Mouse (Mus musculus): ENCODE data around the gene Paf1. TPM values are rescaled to one million over a fixed set of nuclear protein-coding genes. Genes with fewer than 3 reads are reported as not detected.

Paf1 gene
- total RNA-seq, 1 experiment from 2014 or later: 80.7 TPM

DNA sequence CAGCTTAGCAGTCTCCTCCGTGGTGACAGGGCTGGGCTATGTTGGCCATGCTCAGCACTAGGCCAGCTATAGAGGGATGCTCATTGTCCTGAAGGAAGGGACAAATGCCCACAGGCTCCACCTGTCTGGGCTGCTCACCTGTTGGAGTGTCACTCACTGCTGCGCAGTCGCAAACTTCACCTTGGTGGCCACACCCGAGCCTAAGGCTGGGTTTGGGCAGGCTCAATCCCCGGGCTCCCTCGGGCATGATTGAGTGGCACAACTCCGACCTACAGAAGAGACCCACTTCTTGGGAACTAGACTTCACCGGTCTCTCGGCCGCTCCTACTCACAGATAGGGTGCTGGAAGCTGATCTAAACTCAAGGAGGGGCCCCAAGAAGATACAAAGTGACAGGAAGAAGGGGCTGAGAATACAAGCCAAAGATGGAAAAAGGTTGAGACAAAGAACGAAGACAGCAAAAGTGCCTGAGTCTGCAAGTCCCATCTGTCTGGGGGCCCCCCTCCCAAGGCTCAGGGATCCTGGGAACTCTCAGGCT, 21.7 kb upstream of the Paf1 start:
- no peak for DNase-seq

DNA sequence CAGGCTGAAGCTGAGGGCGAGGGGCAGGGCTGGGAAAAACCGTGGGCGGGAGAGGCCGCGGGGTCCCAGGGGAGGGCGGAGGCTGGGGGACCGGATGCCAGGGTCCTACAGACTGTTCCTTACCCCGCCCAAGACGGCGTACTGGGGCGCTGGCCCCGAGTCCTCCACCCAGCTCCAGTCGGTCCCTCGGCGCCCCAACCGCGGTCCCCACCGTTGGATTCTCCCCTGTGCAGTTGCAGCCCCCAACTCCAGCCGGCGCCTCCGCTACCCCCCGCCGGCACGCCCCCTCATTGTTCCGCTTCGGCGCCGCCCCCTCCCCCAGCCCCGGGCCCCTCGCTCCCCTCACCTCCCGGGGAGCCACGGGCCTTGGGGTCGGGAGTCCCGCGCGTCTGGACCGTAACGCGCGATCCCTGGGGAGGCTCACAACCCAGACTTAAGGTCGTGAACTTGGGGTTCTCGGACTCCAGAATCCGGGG, 21.2 kb upstream of the Paf1 start:
- peak; percentile 59 for DNase-seq

DNA sequence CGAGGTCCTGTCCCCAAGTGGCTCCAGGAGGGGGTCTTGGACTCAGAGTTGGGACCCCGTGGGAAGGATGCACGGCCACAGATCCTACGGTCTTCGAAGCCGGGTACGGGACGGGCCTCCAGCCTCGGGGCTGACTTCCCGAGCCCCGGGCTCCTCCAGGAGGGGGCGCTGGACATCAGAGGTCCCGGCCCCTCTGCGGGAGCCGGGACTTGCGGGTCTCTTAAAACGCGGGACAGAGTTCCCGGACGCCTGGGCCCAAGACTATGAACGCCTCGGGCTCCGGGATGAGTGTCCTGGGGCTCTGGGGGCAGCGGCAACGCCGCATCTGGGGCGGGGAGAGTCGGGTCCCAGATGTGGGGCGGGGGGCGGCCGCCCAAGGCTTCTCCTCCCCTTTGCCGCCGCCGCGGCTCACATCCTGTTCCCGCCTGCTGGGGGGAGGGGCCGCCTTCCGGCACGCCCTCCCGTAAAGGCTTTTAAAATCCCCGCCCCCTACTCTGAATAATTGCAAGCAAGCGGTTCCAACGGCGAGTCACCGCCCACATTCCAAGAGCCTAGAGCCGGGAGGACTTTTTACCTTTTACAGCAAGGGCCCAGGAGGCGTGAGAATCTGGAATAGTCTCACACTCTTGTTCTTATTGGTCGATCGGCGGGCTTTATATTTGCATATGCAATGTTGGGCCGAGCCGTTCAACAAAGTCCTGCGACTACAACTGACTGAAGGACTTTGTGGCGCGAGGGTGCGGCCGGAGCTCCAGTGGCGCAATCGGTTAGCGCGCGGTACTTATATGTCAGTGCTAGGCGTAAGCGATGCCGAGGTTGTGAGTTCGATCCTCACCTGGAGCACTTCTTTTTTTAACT, 20.3 kb upstream of the Paf1 start, which contains the start of gene Plekhg2:
Gene Plekhg2 (minus strand): TSS at position 349 of the 858 bp plus-strand sequence.
- peak; percentile 94 for DNase-seq

DNA sequence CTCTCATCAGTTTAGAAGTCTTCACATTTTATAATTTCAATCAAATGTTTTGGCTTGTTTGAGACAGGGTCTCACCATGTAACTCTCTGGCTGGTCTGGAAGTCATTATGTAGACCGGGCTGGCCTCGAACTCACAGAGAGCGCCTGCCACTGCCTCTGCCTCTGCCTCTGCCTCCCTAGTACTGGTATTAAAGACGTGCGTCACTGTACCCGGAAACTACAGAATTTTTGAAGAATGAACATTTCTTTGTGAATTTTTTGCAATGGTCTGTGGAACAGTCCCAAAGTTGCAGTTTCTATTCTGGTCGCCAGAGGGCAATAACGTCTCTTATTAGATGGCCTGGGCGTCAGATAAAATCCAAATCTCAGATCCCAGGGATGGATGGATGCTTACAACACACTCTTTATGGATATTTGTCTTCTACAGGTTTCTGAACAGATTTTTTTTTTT, 19.6 kb upstream of the Paf1 start:
- peak; percentile 55 for DNase-seq

DNA sequence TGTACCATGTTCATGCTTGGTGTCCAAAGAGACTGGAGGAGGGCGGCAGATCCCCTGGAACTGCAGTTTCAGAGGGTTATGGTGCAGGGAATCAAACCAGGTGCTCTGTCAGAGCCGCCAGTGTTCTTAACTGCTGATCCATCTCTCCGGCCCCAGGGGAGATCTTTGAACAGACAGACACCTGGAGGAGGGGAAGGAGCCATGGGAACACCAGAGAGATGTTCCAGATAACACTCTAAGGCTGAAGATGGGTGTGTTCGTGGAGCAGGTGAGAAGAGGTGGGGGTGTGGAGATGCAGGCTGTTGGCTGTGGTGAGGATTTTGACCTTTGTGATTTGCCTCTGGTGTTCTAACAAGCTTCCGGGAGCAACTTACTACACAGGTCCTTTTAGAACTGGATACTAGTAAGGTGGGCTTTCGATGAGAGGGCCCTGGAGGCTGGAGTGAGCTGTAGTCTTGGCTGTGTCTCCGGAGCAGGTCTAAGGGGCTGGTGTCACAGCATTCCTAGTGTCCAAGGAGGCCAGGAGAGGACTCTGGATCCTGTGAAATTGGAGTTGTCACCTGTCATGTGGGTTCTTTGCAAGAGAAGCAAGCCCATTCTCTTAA, 18.8 kb upstream of the Paf1 start:
- DNase-seq: no peak

DNA sequence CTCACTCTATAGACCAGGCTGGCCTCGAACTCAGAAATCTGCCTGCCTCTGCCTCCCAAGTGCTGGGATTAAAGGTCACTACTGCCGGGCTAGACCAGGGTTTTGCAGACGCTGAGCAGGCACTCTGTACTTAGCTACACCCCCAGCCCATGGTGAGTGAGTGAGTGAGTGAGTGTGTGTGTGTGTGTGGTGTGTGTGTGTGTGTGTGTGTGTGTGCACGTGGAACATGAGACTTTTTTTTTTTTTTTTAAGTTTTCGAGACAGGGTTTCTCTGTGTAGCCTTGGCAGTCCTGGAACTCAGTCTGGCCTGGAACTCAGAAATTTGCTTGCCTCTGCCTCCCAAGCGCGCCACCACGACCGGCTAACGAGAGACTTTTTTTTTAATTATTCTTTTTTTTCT, 18.1 kb upstream of the Paf1 start:
- DNase-seq: no peak

DNA sequence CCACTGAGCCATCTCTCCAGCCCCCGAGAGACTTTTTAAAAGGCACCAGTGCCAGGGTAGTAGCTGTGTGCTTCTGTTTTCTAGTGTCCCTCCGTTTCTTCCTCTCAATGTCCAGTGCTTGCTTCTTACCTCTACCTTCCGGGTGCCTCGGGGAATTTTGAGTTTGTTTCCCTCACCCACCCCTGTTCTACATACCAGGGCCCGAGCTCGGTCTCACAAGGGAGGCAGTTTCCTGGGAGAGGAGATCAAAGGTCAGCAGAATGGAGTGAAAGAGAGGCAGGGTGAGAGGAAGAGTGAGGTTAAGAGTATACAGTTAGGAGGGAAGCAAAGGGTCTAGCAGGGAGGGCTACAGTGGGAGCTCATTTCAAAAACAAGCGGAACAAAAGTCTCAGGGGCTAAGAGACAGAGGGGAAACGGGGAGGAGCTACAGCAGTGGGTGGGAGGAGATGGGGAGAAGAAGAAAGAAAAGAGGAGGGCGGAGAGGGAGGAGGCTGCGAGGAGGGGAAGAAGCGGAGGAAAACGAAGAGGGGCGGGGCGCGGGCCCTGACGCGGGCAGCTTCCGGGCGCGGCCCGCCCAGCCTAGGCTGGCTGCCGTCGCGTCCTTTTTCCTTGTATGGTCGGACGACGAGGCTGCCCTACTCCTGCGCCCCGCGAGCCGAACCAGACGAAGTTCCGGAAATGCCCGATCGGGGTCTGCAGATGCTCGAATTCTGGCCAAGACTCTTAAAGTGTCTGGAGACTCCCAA, 17.4 kb upstream of the Paf1 start:
- peak; percentile 90 for DNase-seq

DNA sequence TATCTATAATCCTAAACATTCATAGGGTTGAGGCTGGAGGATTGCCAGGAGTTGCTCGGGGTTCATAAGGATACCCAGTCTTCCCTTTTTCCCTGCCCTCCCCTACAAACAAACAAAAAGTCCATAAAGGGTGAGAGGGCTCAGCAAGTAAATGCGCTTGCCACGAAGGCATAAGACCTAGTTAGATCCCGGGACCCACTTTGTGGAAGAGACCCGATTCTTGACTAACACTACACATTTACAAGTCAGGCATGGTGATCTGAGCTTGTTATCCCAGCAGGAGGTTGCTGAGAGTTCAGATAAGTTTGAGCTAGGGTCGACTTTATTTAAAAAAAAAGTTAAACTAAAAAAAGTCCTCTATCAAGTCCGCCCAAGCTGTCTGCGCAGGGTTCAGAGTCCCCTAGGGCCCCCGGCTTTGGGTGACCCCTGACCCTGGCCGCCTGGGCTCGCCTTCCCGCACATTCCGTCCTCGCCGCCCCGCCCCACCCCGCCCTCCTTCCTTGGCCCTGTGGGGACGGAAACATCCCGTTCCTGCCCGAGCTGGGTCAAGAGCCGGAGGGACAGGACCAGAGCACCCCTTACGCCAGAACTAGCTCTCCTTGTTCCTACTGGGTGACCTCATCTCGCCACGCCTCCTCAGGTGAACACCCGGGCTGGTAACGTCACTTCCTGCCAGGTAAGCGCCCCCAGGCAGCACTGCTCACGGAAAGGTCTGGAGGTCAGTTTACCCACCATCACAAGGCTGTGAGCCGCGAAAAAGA, 16.6 kb upstream of the Paf1 start:
- peak; percentile 77 for DNase-seq

DNA sequence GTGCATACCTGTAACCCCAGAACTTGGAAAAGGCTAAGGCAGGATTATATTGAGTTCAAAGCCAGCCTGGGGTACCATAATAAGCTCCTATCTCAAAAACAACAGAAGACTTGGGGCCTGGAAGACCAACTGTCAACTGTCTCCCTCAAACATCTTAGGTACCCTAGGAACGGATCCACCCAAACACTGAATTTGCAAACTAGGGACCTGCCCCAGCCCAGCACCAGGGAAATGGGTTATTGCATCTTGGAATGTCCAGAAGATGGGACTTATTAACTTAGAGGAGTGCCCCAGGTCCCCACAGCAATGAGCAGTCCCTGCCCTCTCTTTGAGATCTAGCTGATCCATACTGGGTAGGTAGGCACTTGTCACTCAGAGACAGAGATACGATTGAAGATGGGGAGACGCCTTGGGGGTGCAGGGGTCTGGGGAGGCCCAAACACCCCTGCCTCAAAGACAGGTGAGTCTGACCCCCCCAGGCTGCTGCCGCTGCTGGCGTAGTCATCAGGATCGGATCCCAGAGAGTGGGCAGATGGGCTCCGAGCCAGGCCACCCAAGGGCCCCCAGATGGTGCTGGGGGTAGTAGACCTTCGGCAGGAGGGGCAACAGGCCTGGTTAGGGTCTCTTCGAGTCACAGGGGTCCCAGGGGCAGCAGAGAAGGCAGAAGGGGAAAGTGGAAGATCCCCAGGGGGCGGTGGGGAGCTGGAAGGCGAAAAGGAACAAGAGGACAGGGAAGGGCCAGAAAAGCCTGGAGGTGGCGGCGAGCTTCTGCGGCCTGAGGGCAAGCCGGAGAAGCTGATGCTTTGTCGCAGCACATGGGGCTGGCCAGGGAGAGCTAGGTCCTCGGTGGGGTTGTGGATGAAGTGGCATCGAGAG, 15.3 kb upstream of the Paf1 start:
- DNase-seq: no peak

DNA sequence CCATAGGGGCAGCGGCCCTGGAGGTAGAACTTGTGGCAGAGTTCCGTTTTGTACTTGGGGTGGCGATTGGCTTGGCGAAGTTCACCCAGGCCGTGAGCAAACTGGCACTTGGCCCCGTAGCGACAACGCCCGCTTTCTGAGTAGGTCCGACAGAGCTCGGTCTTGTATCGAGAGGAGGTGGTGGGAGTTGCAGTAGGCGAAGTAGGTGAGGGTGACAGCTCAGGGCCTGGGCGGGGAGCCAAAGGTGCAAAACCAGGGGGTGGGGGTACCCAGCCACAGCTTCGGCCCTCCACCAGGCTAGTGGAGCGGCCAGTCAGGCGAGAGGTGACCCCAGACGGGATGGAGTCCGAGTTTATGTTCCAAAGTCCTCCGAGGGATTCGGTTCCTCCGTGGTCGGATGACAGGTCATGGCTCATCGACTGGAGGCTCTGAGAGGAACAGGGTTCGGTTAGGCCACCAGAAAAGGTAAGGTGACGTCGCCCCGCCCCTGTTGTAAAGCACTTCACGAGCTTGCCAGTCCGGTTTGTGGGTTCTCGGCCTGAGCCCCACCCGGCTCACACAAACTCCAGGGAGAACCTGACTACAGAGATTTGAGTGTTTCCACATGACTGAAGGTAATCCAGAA, 14.6 kb upstream of the Paf1 start:
- peak; percentile 44 for DNase-seq

DNA sequence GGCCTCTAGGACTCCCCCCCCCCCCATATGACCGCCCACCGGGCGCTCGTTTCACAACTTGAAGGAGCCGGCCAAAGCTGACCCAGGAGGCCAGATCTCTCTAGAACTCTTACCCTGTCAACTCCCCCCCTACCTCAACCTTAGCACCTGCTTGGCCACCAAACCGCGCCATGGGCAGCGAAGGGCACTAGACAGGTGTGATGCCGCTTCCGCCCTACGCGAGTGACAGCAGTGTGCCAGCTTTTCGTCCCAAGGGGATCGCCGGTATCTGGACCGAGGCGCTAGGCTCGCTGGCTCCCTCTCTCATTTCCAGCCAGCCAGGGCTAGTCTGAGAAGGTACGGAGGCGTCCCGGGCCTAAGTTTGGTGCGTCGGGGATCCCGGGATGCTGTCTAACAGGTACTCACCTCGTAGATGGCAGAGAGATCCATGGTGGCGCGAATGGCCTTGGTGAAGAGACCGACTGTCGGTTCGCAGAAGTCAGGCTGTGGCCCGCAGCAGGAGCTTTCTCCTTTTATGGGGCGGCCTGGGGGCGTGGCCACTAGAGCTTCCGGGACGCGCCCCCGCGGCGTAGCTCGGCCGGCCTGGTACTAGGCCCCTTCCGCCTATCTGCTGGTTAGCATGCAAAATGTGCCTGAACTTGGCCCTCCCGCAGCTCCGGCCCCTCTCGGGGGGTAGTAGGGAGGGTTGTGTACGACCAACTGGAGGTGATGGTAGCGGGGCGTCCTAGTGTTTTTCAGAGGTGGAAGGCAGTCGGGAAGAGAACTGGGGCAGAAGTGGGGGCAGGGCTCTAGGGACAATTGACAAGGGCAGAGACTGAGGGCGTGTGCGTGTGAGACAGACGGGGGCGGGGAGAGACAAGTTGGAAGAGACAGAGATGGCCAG, 13.7 kb upstream of the Paf1 start:
- DNase-seq: peak; percentile 97

DNA sequence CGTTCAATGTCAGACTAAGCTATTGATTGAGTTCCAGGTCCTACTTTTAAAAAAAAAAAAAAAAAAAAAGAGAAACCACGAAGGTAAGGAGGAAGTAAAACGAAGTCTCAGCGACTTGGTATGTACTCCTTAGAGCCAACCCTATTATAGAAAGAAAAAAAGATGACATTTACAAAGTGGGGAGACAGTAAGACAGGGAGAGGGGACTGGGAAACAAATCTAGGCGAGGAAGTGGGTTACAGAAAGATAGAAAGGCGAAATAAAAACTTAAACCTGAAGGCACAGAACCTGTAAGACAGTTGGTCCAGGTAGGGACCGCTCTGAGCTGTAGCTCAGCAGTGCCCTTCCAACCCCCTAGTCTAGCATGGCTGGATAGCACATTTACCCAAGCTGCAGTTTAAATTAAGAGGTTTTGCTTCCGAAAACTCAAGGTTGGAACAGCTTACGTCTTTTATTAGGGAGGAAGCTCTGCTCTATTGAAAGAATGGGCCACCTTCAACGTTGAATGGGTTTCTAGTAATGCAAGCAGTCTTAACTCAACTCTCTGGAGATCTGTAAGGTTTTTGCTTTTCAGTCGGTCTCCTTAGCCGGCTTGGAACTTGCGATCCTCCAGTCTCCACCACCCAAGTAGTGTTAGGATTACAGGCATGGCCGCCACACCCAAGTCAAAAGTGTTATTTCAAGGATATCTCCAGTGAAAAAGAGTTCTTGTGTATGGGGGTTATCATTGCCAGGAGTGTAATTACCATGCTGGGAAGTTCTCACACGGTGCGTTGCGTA, 12.3 kb upstream of the Paf1 start, which contains the start of gene Zfp36:
Gene Zfp36 (minus strand): TSS at position 17 of the 780 bp plus-strand sequence.
- no peak for DNase-seq

DNA sequence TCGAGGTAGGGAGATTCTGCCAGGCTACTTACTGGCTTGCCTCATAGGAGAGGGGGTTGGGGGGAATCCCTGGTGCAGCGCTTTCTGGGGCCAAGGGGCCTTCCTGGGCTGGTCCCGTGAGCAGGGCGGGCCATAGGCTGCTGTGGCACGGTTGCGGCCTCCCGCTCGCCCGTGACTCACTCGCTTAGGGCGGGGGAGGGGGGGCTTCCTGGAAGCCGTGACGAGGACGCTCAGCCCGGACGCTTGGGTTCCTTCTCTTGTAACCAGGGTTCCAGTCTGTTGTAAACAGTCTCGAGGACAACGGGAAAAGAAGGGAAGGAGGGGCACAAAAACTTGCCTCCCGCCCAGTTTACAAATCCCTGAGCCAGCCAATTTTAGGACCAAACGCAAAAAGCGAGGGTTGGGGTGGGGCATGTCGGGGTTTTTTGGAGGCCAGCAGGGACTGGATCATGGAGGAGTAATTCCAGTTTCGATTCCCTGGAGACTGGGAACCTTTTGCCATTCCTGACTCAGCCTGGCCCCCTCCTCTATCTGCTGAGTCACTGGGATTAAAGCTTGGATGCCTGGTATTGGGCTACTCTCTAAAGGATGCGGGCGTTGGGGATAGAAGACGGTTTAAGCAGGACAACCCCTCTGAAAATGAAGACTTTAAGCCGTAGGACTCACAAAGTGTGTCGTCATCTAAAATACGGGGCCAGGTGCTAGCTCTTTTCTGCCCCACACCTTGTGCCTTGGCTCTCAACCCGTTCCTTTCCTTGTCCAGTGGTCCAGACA, 11.5 kb upstream of the Paf1 start:
- peak; percentile 84 for DNase-seq

DNA sequence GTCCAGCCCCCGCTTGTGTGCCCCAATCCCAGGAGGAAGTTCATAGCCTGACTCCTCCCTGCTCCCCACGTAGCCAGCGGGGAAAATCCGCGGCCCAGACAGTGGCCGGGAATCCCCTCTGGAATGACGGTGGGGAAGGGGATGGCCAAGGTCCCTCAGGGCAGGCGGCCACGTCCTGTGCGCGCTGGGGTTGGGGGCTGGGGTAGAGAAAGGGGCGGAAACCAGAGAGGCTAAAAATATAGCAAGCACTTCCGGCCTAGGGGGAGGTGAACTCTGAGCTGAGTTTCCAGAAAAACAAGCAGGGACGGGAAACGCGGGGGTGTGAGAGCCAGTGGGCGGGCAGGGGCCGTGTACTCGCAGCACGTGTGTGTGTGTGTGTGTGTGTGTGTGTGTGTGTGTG, 10.8 kb upstream of the Paf1 start:
- peak; percentile 74 for DNase-seq

DNA sequence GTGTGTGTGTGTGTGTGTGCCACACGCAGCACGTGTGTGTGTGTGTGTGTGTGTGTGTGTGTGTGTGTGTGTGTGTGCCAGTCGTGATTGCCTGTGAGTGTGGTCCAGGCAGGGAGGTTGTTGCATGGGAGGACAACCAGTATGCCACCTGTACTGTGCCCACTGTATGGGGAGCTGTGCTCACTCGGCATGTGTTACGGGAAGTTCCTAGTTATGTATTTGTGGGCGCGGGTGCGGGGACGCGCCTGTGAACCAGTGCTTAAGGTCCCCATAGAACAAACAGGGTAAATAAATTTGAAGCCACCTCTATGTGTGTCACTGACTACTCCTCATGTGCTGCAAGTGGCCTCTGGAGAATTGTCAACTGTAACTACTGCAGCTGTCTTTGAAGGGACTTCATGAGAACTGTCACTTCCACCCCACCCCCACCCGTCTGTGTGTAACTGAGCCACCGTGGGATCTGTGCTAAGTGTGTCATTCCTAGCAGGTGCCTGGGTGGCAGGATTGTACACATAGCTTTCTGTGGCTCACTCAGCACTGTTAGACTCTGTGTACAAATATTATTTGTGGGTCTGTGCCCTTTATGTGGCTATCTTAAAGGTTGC, 10.3 kb upstream of the Paf1 start:
- no peak for DNase-seq

DNA sequence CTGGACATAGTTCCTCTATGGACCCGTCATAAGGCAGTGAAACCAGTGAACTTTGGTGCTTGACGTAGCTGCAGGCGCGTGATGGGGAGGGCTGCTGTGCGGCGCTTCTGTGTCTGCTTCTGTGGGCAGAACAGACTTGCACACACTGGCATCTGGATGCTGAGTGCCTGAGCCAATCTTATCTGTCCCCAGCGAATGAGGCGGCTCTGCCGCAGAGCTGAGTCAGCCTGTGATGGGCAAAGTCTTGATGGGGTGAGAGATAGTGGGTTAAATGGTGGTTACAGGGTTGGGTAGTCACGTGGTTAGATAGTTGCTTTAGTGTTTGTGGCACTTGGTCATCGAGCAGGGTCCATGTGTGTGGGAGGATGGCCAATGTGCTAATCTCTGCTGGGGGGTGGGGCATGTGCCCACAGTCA, 9.8 kb upstream of the Paf1 start:
- DNase-seq: peak; percentile 55

DNA sequence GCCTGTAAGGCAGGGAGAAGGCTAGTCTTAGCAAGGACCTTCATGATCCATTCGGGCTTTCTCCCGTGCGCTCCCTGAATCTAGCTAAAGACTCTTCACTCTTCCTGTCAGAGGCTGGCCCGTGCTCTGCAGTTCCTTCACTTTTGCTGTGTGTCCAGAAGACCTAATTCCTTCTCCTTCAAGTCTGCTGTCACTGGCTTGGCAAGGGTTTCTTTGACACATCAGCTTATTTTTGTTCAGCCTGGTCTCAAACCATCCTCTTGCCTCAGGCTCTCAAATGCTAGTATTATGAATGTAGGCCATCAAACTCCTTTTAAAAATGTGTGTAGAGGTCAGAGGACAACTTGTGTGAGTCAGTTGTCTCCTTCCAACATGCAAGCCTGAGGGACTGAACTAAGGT, 9.1 kb upstream of the Paf1 start:
- DNase-seq: no peak

All from adrenal gland, postnatal 25 days (tissue).